Mouse (Mus musculus) myocyte (in vitro differentiated cells): ENCODE results near the gene Tmem95.

ENCODE experiments used
- E2F4 ChIP-seq: IDR thresholded peaks from one replicate; pipeline ENCODE4 v1.6.1; 2011; ENCODE audit warnings: mild to moderate bottlenecking, control low read depth, moderate library complexity; ENCODE audit not compliant: insufficient read depth
- MAX ChIP-seq: IDR thresholded peaks from one replicate; pipeline ENCODE4 v1.6.1; 2011; ENCODE audit warnings: low read depth, mild to moderate bottlenecking, control low read depth
- MYOD1 ChIP-seq, 3 experiments: IDR thresholded peaks; one replicate each; pipeline ENCODE4 v1.6.1; 2011; ENCODE audit warnings: control low read depth in 2 of 3, low read depth in 2 of 3, mild to moderate bottlenecking in 2 of 3, moderate library complexity in 1 of 3; ENCODE audit not compliant: insufficient read length in 2 of 3, control insufficient read depth in 1 of 3
- POLR2A ChIP-seq: IDR thresholded peaks from one replicate; pipeline ENCODE4 v1.6.1; 2011; ENCODE audit warnings: low read depth, mild to moderate bottlenecking, control low read depth, moderate library complexity; ENCODE audit not compliant: insufficient read length
- POLR2AphosphoS2 ChIP-seq: IDR thresholded peaks from one replicate; pipeline ENCODE4 v1.6.1; 2011; ENCODE audit warnings: low read depth, control low read depth; ENCODE audit not compliant: insufficient read length
- TCF12 ChIP-seq: IDR thresholded peaks from one replicate; pipeline ENCODE4 v1.6.1; 2011; ENCODE audit warnings: mild to moderate bottlenecking, control low read depth; ENCODE audit not compliant: poor library complexity, insufficient read depth, severe bottlenecking
- USF1 ChIP-seq: IDR thresholded peaks from one replicate; pipeline ENCODE4 v1.6.1; 2011; ENCODE audit warnings: low read depth, mild to moderate bottlenecking, control low read depth, moderate library complexity

DNA sequence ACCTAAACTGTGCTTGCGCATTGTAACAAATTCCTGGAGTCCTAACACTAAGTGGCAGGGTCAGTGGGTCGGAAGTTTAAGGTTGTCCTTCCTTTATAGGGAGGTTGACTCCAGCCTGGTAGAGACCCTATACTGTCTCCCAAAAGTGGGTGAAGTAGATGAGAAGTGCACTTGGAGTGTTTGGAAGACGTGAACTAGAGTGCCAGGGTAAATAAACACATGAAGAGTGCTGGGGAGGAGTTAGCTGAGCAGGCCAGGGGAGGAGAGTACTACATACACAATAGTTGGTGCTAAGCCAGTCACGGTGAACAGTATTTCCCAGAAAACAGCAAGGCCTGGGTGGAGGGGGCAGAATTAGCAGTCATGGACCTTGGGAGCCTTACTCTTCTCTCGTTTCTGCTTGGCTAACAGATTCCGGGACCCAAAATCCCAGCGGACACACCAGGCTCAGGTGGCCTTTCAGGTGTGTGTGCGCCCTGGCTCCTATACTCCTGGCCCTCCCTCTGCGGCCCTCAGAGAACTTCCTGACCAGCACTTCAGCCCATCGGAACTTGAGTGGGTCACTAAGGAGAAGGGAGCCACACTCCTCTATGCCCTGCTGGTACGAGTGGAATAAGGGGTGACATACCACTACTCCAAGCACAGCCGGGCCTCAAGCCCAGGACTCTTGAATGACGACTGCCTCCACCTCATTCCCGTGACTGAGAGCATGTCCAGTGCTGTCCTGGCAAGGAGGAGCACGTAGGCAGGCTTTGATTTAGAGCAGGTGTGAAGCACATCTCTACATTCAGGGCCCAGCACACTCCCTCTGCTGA is 35.1 kb upstream of the Tmem95 start:
- TF ChIP-seq POLR2AphosphoS2: no peak
- TF ChIP-seq POLR2A: no peak
- TF ChIP-seq TCF12: no peak
- TF ChIP-seq MYOD1 (IDR thresholded peaks at IDR 0.05; ENCODE audit: control insufficient read depth in 1 of 3, insufficient read length in 2 of 3, low read depth in 2 of 3): no peak
- no peak for TF ChIP-seq USF1
- TF ChIP-seq MAX: no peak
- no peak for TF ChIP-seq E2F4
